Mouse (Mus musculus): Measurements from ENCODE around the gene Cd53.

The Cd53 gene

GRCm38 (mm10) chr3:106789930-106790329 lies at the start of gene Cd53:
Gene Cd53, minus strand, starts transcription at chr3:106790149.
- peak in 1 of 2 experiments; percentile 12 for DNase-seq (ENCODE audit: low spot score in 2 of 2)

DNA sequence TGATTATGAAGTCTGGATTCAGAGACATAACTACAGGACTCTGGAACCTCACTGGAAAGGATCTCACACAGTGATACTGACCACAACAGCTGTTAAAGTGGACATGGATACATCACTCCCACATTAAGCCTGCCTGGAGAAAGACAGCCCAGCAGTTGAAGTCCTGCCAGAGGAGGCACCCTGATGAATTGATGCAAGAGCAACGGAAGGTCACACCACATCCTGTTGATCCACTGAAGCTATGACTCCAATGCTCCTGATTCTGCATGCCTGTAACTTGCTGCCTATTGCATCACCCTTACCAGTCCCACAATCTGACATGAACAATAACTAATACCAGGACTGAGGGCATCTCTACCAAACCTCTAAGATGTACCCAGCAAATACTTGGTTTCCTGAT lies 42.2 kb upstream of the Cd53 start:
- DNase-seq (ENCODE audit: low spot score in 2 of 2): no peak

DNA sequence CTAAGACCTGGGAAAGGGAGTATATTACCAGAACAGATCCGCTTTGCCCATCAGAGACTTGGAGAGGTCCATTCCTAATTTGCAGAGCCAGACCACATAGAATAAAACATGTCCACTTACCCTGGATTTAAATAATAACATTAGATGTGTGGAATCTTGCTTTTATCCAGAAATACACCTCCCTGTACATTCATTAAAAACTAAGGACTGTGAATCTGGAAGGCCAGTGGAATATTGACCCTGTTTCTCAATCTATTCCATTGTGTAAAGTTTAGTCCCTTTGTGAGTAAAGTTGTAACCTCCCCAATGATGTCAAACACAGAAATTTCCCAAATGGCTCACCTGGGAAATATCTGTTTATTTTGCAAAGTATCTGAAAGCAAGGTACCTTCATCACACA lies 36.2 kb upstream of the Cd53 start, which contains the start of gene Olfr266:
TSS of gene Olfr266 (minus strand) at position 101 of the 400 bp plus-strand sequence.
- no peak for DNase-seq (ENCODE audit: low spot score in 2 of 2)

DNA sequence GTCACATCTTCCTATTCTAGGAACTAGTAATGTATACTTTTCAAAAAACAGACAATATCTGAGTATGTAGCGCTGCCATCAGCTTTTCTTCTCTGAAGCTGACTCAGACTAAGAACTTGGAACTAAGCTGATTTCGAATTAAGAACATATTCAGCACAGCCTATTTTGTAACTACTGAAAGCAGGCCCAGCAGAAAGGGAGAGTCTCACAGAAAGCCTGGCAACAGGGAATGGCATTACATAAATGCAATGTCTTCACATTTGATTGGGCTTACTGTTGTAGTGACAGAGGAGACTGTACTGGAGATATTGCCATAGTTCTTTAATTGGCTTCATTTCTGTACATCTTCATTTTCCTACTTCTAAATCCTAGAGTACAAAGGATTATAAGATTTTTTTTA lies 27.7 kb upstream of the Cd53 start:
- peak in 1 of 2 experiments; percentile 4 for DNase-seq (ENCODE audit: low spot score in 2 of 2)

GRCm38 (mm10) chr3:106808972-106809695 lies 19.2 kb upstream of the Cd53 start:
- DNase-seq (ENCODE audit: low spot score in 2 of 2): no peak

GRCm38 (mm10) chr3:106798079-106798478 lies 8.1 kb upstream of the Cd53 start:
- DNase-seq (ENCODE audit: low spot score in 2 of 2): no peak

DNA sequence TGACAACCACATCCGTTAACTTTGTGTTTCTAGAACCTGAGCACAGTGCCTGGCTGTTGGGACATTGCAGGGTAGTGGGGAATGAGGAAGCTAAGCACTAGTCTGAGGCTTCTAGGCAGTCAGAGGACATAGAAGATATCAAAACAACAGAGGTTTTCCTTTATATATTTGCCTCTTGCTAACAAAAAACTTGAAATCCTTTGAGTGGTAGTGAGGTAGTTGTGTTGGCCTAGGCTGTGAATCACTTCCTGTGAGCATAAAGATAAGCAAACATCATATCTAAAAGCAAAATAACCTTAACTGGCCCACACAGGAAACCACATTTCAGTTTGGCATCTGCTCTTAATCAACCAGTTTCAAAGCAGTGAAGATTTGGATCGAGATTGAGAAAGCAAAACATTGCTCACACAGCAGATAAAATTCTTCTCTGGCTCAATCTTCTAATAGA lies 1.5 kb downstream of the Cd53 start:
- DNase-seq (ENCODE audit: low spot score in 2 of 2): no peak

DNA sequence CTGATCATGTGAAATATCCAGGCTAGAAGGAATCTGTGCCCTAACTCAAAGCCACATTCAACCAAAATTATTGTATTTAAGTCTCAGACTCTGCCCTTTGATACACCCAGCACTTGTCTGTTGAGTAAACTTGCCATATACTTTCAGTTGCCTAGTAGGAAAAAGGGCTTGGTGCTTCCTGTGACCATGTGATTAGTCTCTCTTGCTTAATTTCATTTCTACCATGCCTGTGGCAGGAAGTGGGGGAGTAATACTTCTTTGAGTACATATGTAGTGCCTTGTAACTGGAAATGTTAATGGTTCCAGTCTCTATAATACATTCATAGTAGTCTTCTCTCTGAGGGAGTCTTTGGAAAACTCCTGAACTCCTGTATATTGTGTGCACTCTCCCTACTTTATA lies 2.0 kb downstream of the Cd53 start:
- no peak for DNase-seq (ENCODE audit: low spot score in 2 of 2)

- DNase-seq (ENCODE audit: low spot score in 2 of 2): no peak
Observed at GRCm38 (mm10) chr3:106785130-106785529, 4.8 kb downstream of the Cd53 start.

DNA sequence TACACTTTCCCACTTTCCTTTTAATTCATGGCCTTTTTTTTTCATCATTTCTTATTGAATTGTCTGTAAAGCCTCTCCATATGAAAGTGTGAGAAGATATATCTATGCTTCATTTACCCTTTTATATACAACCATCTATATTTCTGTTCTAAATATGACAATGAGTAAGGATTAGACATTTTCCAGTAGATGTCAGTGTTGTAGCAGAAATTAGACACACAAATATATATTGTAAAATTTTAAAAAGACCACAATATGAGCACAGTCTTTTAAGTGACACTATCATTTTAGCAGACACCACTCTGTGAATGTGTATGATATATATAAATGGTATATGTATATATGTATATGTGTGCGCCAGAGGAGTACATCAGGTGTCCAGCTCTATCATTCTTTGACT lies 18.1 kb downstream of the Cd53 start:
- DNase-seq (ENCODE audit: low spot score in 2 of 2): no peak

GRCm38 (mm10) chr3:106755898-106756297 lies 34.1 kb downstream of the Cd53 start:
- no peak for DNase-seq (ENCODE audit: low spot score in 2 of 2)

- DNase-seq (ENCODE audit: low spot score in 2 of 2): peak; percentile 87 to 91
Observed at GRCm38 (mm10) chr3:106722028-106722945, 67.7 kb downstream of the Cd53 start.

DNA sequence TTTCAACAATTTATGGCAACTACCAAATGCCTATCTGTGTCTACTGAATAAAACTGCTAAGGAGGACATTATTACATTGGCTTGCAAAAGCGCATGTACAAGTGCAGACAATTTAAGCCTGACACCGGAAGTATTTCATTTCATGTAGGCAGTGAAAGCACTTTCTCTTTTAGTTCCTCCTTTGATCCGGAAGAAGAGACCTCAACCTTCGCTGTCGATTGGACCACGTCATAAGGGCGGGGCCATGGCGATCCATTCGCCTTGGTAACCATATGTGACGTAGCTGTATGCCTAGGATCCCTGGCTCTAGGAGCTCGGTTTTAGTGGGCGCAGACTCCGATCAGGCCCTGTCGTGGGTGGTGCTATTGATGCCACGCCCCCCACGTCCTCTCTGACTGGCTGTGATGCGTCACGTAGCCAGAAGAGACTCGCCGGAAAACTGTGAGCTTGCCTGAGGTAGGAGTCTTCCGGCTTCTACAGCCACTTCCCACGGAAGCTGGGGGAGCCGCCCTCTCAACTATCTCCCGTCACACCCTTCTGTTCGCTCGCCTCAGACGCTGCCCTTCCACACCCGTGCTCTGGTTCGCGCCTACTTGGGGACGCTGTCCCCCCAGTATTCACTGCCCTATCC lies 68.4 kb downstream of the Cd53 start:
- DNase-seq (ENCODE audit: low spot score in 2 of 2): peak; percentile 98
